Mouse (Mus musculus): ENCODE measurements around the gene Ptpn11. TPM values are rescaled to one million over a fixed set of nuclear protein-coding genes. Genes with fewer than 3 reads are reported as not detected.

The Ptpn11 gene
- total RNA-seq (2023), result 33.9 TPM

DNA sequence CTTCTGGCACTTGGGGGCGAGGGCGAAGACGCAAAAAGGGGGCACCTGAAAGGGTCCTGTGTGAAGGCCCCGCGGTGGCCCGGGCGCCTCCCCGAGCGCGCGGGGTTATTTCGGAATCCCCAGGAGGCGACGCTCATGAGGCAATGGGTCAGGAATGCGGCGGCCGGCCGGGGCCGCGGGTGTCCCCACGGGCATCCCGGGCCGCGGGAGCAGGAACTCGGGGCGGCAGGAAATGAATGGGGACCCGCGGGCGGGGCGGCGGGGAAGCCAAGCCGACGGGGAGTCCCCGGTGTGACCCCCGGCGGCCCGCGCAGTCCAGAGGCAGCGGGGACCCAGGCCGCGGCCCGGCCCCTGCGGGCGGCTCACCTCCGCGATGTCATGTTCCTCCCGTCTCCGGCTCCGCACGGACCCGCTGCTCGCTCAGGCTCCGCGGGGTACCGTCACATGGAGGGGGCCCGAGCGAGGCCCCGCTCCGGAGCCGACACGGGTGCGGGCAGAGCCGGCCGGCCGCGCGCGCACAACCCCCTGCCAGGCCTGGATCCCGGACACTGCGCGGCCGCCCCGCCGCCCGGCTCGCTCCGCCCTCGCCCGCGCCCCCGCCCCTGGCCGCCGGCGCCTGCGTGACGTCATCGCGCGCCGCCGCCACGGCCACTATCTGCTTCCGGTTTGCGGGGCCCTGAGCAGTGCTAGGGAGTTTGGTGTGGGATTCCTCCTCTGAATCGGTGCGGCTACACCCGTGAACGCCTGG is at the start of gene Ptpn11:
TSS of gene Ptpn11 (minus strand) at position 562 of the 748 bp plus-strand sequence.

GRCm38 (mm10) chr5:121219980-121220731 is 29.0 kb upstream of the Ptpn11 start, which contains the start of gene Hectd4:
Gene Hectd4, plus strand, starts transcription at chr5:121220219.

DNA sequence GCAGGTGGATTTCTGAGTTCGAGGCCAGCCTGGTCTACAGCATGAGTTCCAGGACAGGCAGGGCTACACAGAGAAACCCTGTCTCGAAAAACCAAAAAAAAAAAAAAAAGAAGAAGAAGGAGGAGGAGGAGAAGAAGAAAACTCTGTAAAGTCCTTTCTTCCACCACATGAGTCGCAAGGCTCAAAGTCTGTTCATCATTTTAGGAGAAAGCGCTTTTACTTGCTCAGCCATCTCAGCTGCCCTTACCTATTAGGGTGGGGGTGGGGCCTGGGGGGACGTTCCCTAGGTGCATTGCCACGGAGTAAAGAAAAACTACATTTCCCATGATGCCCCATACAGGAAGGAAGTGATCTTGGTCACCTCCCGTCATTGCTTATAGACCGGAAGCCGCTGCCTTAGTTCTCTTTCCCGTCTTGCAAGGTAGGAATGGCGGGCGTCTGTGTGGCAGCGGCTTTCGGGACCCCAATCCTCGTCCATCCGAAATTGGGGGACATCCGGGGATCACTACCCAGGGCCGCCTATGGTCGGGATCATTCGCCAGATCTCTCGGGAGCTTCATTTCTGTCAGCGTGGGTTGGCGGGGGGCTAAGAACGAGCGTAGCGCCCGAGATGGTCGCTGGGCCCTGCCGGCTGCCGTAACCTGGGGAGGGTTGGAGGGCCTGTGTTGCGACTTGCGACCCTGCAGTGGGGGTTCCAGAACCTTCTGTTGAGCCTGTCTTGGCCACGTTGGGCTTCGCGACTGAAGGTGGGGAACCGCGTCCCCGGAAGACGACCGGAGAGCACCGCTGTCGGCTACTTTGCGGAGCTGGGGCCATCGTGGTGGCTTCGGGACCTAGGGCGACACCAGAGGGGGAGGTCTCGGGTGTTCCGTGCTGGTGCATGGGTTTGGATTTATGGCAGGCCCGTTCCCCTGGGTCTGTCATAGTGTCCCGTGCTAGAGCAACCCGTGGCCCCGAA is 13.2 kb upstream of the Ptpn11 start, which contains the start of gene Rpl6:
TSS of gene Rpl6 (plus strand) at position 350 of the 958 bp plus-strand sequence.

Other genes starting within 250 kb of the Ptpn11 start
- not detected for gene Rph3a, start 181.3 kb downstream of the Ptpn11 start, total RNA-seq (2023)
- gene Rpl6, start 13.1 kb upstream of the Ptpn11 start, total RNA-seq (2023), result 2,301 TPM
- 57.4 TPM for gene Hectd4, start 28.8 kb upstream of the Ptpn11 start, total RNA-seq (2023)
- gene Trafd1, start 194.2 kb upstream of the Ptpn11 start, total RNA-seq (2023), result 59.1 TPM
- gene Naa25, start 206.5 kb upstream of the Ptpn11 start, total RNA-seq (2023), result 47.3 TPM